Mouse (Mus musculus) erythroblast, embryonic 14.5 days (primary cell): ENCODE data around the gene Shh.

Source experiments
- GATA1 ChIP-seq: IDR thresholded peaks from 2 replicates; pipeline ENCODE4 v1.6.1; 2012; ENCODE audit warnings: low read length, inconsistent platforms, mixed read lengths
- TAL1 ChIP-seq: IDR thresholded peaks from 3 replicates; pipeline ENCODE4 v1.6.1; 2012; ENCODE audit warnings: low read length, inconsistent platforms, mixed read lengths

- TF ChIP-seq TAL1 (no peak), GATA1 (no peak)
Observed at GRCm38 (mm10) chr5:28465099-28465406, 2.0 kb downstream of the Shh start.
